ENCODE assay signal across 14 mouse cellular contexts in genomic region chr8:105624831-105625230, GRCm38 (mm10). TPM values are rescaled to one million over a fixed set of nuclear protein-coding genes. Genes with fewer than 3 reads are reported as not detected.
A peak's percentile ranks its signal among the peaks of the same experiment; 100 is the strongest.
DNase-seq lines count a peak whose midpoint lies in the region; ATAC-seq lines count a peak whose summit lies in the region.
"Had no signal": no experiment of that assay in that cellular context is flagged by ENCODE, and none has a peak within 500 bp of the region (broad histone marks: within the 10 kb centered on the region; RNA-seq: fewer than 3 reads in every experiment).

No protein-coding gene starts in this region.

- no peak overlapping the region for H3K4me2 ChIP-seq in lung, embryonic 16.5 days (ENCODE audit: low read depth, low read length)
- no peak overlapping the region for H3K4me2 ChIP-seq in embryonic facial prominence, embryonic 11.5 days (ENCODE audit: low read depth, low read length)
- H3K4me2 ChIP-seq in limb, embryonic 15.5 days: no peak overlapping the region

- no peak overlapping the region for H3K9ac ChIP-seq in lung, embryonic 16.5 days (ENCODE audit: low read length)
- no peak overlapping the region; the same call in 1 of the 2 replicates for H3K9ac ChIP-seq in embryonic facial prominence, embryonic 11.5 days (replicated peaks; ENCODE audit: low read length)
- H3K9ac ChIP-seq in limb, embryonic 15.5 days: no peak overlapping the region

- H3K27ac ChIP-seq in heart, embryonic 10.5 days: no peak overlapping the region
- peak overlapping the region; percentile 45; the same call in 1 of the 2 replicates for H3K27ac ChIP-seq in lung, embryonic 16.5 days (ENCODE audit: low read length)
- H3K27ac ChIP-seq in embryonic facial prominence, embryonic 11.5 days (replicated peaks; ENCODE audit: low read depth, low read length): no peak overlapping the region
- H3K27ac ChIP-seq in limb, embryonic 15.5 days: peak overlapping the region; percentile 75

- H3K36me3 ChIP-seq in heart, embryonic 10.5 days: peaks cover 37% of the 10 kb centered on the region
- H3K36me3 ChIP-seq in lung, embryonic 16.5 days (ENCODE audit: control insufficient read depth, insufficient read depth, low read length): peaks cover 7% of the 10 kb centered on the region
- no peaks in the 10 kb centered on the region; the same call in 1 of the 2 replicates for H3K36me3 ChIP-seq in embryonic facial prominence, embryonic 11.5 days (replicated peaks; ENCODE audit: control insufficient read depth, insufficient read depth, low read depth, low read length)
- H3K36me3 ChIP-seq in limb, embryonic 15.5 days: peaks cover 28% of the 10 kb centered on the region

- peak; percentile 64 for DNase-seq in heart, embryonic 10.5 days (ENCODE audit: low spot score)
- DNase-seq in heart, postnatal 4 days: no peak
- DNase-seq in lung, postnatal 10 days: no peak
- peak; percentile 42 for DNase-seq in embryonic facial prominence, embryonic 11.5 days (ENCODE audit: low spot score)
- no peak for DNase-seq in ovary, adult 18-20 months (ENCODE audit: low spot score)
- DNase-seq: adrenal gland, postnatal 36 days; cerebellum, postnatal 25 days; heart, postnatal 14 days; lung, postnatal 14 days had no signal

- H3K27me3 ChIP-seq in heart, embryonic 10.5 days (ENCODE audit: insufficient read depth, poor library complexity, severe bottlenecking): no peaks in the 10 kb centered on the region
- H3K27me3 ChIP-seq in lung, embryonic 16.5 days (ENCODE audit: control insufficient read depth, insufficient read depth, low read depth, low read length): no peaks in the 10 kb centered on the region
- H3K27me3 ChIP-seq in embryonic facial prominence, embryonic 11.5 days (ENCODE audit: control insufficient read depth, insufficient read depth, low read length): no peaks in the 10 kb centered on the region
- H3K27me3 ChIP-seq in limb, embryonic 15.5 days: no peaks in the 10 kb centered on the region
- H3K27me3 ChIP-seq: Patski had no signal

- no peak for ATAC-seq in lung, embryonic 16.5 days (ENCODE audit: low read depth)
- ATAC-seq in embryonic facial prominence, embryonic 11.5 days (replicated peaks; ENCODE audit: insufficient number of reproducible peaks, low FRiP score, low TSS enrichment, low read depth): no peak
- ATAC-seq in limb, embryonic 15.5 days (ENCODE audit: insufficient number of reproducible peaks, low FRiP score, low TSS enrichment, low read depth): no peak
- ATAC-seq in activated CD4-positive, CD25-positive, alpha-beta regulatory T cell, adult 4 months: no peak
- ATAC-seq: intestine, embryonic 16.5 days; Patski had no signal

- no peaks in the 10 kb centered on the region for H3K9me3 ChIP-seq in heart, embryonic 10.5 days
- no peaks in the 10 kb centered on the region for H3K9me3 ChIP-seq in lung, embryonic 16.5 days (ENCODE audit: control insufficient read depth, low read length)
- H3K9me3 ChIP-seq in embryonic facial prominence, embryonic 11.5 days (replicated peaks; ENCODE audit: control insufficient read depth, low read length): no peaks in the 10 kb centered on the region
- H3K9me3 ChIP-seq in limb, embryonic 15.5 days: no peaks in the 10 kb centered on the region

- 67% methylated on average over 1 of the region's 1 CpGs for WGBS in heart, embryonic 10.5 days
- 38% methylated on average over 1 of the region's 1 CpGs for WGBS in lung, embryonic 16.5 days
- WGBS in embryonic facial prominence, embryonic 11.5 days: 55% methylated on average over 1 of the region's 1 CpGs
- WGBS in limb, embryonic 15.5 days: 12% methylated on average over 1 of the region's 1 CpGs

- H3K4me3 ChIP-seq in heart, embryonic 10.5 days: no peak overlapping the region
- no peak overlapping the region for H3K4me3 ChIP-seq in lung, embryonic 16.5 days (ENCODE audit: low read length)
- no peak overlapping the region for H3K4me3 ChIP-seq in embryonic facial prominence, embryonic 11.5 days (ENCODE audit: low read depth, low read length)
- no peak overlapping the region for H3K4me3 ChIP-seq in limb, embryonic 15.5 days

- peaks cover 35% of the 10 kb centered on the region for H3K4me1 ChIP-seq in heart, embryonic 10.5 days
- peaks cover 23% of the 10 kb centered on the region for H3K4me1 ChIP-seq in lung, embryonic 16.5 days (replicated peaks; ENCODE audit: control insufficient read depth, insufficient read depth, low read length)
- peaks cover 6% of the 10 kb centered on the region for H3K4me1 ChIP-seq in embryonic facial prominence, embryonic 11.5 days (ENCODE audit: control insufficient read depth, insufficient read depth, low read length)
- H3K4me1 ChIP-seq in limb, embryonic 15.5 days: peaks cover 29% of the 10 kb centered on the region

RNA-seq across cellular contexts. Expression of gene Ctcf, which starts 11.5 kb away (rescaled TPM):
- polyA plus RNA-seq in heart, embryonic 10.5 days (2016; fragmentation: Nextera tagmentation; extraction: Ambion mirVana): 70.3 and 103 TPM in 2 replicates
- total RNA-seq in heart, postnatal 4 days (2021): 10 to 100 TPM; 59.1 to 63.2 TPM
- 112 and 116 TPM in 2 replicates for polyA plus RNA-seq in lung, embryonic 16.5 days (2015; fragmentation: Nextera tagmentation; extraction: Ambion mirVana)
- 116 and 118 TPM in 2 replicates for polyA plus RNA-seq in embryonic facial prominence, embryonic 11.5 days (2014; fragmentation: Nextera tagmentation; extraction: Ambion mirVana)
- polyA plus RNA-seq in limb, embryonic 15.5 days (2015; fragmentation: Nextera tagmentation; extraction: Ambion mirVana): 93.8 and 108 TPM in 2 replicates
- 10 to 100 TPM; 51.3 to 61.4 TPM for polyA plus RNA-seq in activated CD4-positive, CD25-positive, alpha-beta regulatory T cell, adult 4 months (2017; shearing (Covaris generic))

RNA-seq across cellular contexts. Expression of gene Agrp, which starts 12.4 kb away (rescaled TPM):
- 0.31 and 0.35 TPM in 2 replicates for polyA plus RNA-seq in heart, embryonic 10.5 days (2016; fragmentation: Nextera tagmentation; extraction: Ambion mirVana)
- total RNA-seq in heart, postnatal 4 days (2021): not detected
- 0.60 TPM in 1 of 2 replicates, not detected in the other for polyA plus RNA-seq in lung, embryonic 16.5 days (2015; fragmentation: Nextera tagmentation; extraction: Ambion mirVana)
- 1.0 and 1.7 TPM in 2 replicates for polyA plus RNA-seq in embryonic facial prominence, embryonic 11.5 days (2014; fragmentation: Nextera tagmentation; extraction: Ambion mirVana)
- polyA plus RNA-seq in limb, embryonic 15.5 days (2015; fragmentation: Nextera tagmentation; extraction: Ambion mirVana): 1.8 and 2.4 TPM in 2 replicates
- polyA plus RNA-seq in activated CD4-positive, CD25-positive, alpha-beta regulatory T cell, adult 4 months (2017; shearing (Covaris generic)): under 1 TPM in 1 of 2 experiments, not detected in 1; 0.87 TPM
- total RNA-seq: heart, postnatal 14 days had no signal

RNA-seq across cellular contexts. Expression of gene Ripor1, which starts 19.8 kb away (rescaled TPM):
- 34.8 and 37.3 TPM in 2 replicates for polyA plus RNA-seq in heart, embryonic 10.5 days (2016; fragmentation: Nextera tagmentation; extraction: Ambion mirVana)
- 10 to 100 TPM; 51.1 to 51.5 TPM for total RNA-seq in heart, postnatal 4 days (2021)
- polyA plus RNA-seq in lung, embryonic 16.5 days (2015; fragmentation: Nextera tagmentation; extraction: Ambion mirVana): 33.1 and 36.8 TPM in 2 replicates
- polyA plus RNA-seq in embryonic facial prominence, embryonic 11.5 days (2014; fragmentation: Nextera tagmentation; extraction: Ambion mirVana): 7.3 and 8.7 TPM in 2 replicates
- polyA plus RNA-seq in limb, embryonic 15.5 days (2015; fragmentation: Nextera tagmentation; extraction: Ambion mirVana): 20.9 and 24.6 TPM in 2 replicates
- 1 to 10 TPM; 6.7 to 7.9 TPM for polyA plus RNA-seq in activated CD4-positive, CD25-positive, alpha-beta regulatory T cell, adult 4 months (2017; shearing (Covaris generic))

RNA-seq across cellular contexts. Expression of gene Atp6v0d1, which starts 59.0 kb away (rescaled TPM):
- polyA plus RNA-seq in heart, embryonic 10.5 days (2016; fragmentation: Nextera tagmentation; extraction: Ambion mirVana): 69.7 and 70.6 TPM in 2 replicates
- total RNA-seq in heart, postnatal 4 days (2021): 10 to 100 TPM; 58.2 to 59.5 TPM
- 87.3 and 93.0 TPM in 2 replicates for polyA plus RNA-seq in lung, embryonic 16.5 days (2015; fragmentation: Nextera tagmentation; extraction: Ambion mirVana)
- 89.8 and 95.5 TPM in 2 replicates for polyA plus RNA-seq in embryonic facial prominence, embryonic 11.5 days (2014; fragmentation: Nextera tagmentation; extraction: Ambion mirVana)
- 97.4 and 103 TPM in 2 replicates for polyA plus RNA-seq in limb, embryonic 15.5 days (2015; fragmentation: Nextera tagmentation; extraction: Ambion mirVana)
- polyA plus RNA-seq in activated CD4-positive, CD25-positive, alpha-beta regulatory T cell, adult 4 months (2017; shearing (Covaris generic)): 10 to 100 TPM; 40.7 to 42.8 TPM

Comparison
In these comparisons a context has a peak if more than half of its experiments do, and no peak if none do; other contexts are left out.
1. DNase-seq: peak in heart, embryonic 10.5 days (single experiment) and embryonic facial prominence, embryonic 11.5 days (single experiment); none in heart, postnatal 4 days (single experiment), lung, postnatal 10 days (single experiment) and ovary, adult 18-20 months (single experiment).
2. H3K27ac ChIP-seq: peak in lung, embryonic 16.5 days (single experiment) and limb, embryonic 15.5 days (single experiment); none in heart, embryonic 10.5 days (single experiment) and embryonic facial prominence, embryonic 11.5 days (single experiment).